Mouse (Mus musculus) liver, embryonic 14.5 days (tissue): ENCODE data around the gene Mknk1.
A peak's percentile ranks its signal among the peaks of the same experiment; 100 is the strongest.

ENCODE experiments used
- CTCF ChIP-seq: IDR thresholded peaks from 2 replicates; pipeline ENCODE4 v1.5.1; 2016; ENCODE audit warnings: antibody characterized with exemption, low read depth, control low read depth
- EP300 ChIP-seq: IDR thresholded peaks from 2 replicates; pipeline ENCODE4 v1.6.1; 2016; ENCODE audit warnings: antibody characterized with exemption, low read depth

GRCm38 (mm10) chr4:115848990-115849677 is 10.1 kb downstream of the Mknk1 start:
- peak; percentile 25 for TF ChIP-seq CTCF
- peak; percentile 99 for TF ChIP-seq EP300
